Mouse (Mus musculus): Measurements from ENCODE around the gene Slc39a5. TPM values are rescaled to one million over a fixed set of nuclear protein-coding genes. Genes with fewer than 3 reads are reported as not detected.

Slc39a5 gene
- polyA plus RNA-seq, 1 experiment, result 15.2 TPM

DNA sequence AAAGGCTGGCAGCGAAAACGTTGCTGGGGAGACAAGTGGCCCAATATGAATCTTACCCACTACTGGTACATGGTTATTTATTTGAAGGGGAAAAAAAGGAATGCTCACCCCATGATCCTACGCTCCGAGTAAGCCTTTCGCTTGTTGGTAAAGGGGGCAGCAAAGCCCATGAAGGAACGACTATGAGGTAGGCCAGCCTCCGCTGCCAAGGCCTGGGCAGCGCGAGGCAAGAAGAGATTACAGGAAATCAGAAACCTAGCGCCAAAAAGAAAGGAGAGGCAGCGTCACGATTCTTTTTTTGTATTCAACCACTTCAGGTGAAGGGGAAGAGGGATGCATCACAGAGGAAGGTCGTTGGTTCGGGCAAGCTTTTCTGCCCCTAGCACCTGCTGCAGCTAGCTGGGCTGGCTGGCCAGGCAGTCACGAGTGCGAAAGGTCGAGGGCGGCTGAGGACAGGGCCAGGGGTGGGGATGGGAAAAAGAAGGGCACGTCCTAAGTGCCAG, 33.1 kb downstream of the Slc39a5 start:
- peaks cover 2% of the 10 kb centered on the region; the same call in 1 of the 2 replicates for H3K36me3 ChIP-seq (ENCODE audit: control insufficient read depth, insufficient read depth, low read length)
- no peak for DNase-seq (ENCODE audit: low read depth in 1 of 2, low spot score in 2 of 2)
- no peaks in the 10 kb centered on the region; the same call in 1 of the 2 replicates for H3K4me1 ChIP-seq (ENCODE audit: control insufficient read depth, insufficient read depth, insufficient read length)
- no peaks in the 10 kb centered on the region for H3K27me3 ChIP-seq (ENCODE audit: control insufficient read depth, insufficient read depth, low read length)
- 18% methylated on average over 19 of the region's 19 CpGs for WGBS
- peak overlapping the region; percentile 84 for H3K27ac ChIP-seq (ENCODE audit: insufficient read depth, low read length)
- H3K4me3 ChIP-seq (ENCODE audit: extremely low read depth, insufficient read depth, insufficient read length), result peak overlapping the region; percentile 63
- TF ChIP-seq POLR2A (IDR thresholded peaks at IDR 0.05; ENCODE audit: low read depth, low read length) (no peak), CTCF (IDR thresholded peaks at IDR 0.05; ENCODE audit: extremely low read depth, insufficient read depth, insufficient read length, insufficient replicate concordance) (no peak)

GRCm38 (mm10) chr10:128362568-128362967, 38.5 kb downstream of the Slc39a5 start:
- H3K27ac ChIP-seq (ENCODE audit: insufficient read depth, low read length), result no peak overlapping the region
- no peak for DNase-seq (ENCODE audit: low read depth in 1 of 2, low spot score in 2 of 2)
- no peak for TF ChIP-seq CTCF (IDR thresholded peaks at IDR 0.05; ENCODE audit: extremely low read depth, insufficient read depth, insufficient read length, insufficient replicate concordance)
- TF ChIP-seq POLR2A (IDR thresholded peaks at IDR 0.05; ENCODE audit: low read depth, low read length), result no peak
- no peaks in the 10 kb centered on the region; the same call in 1 of the 2 replicates for H3K4me1 ChIP-seq (ENCODE audit: control insufficient read depth, insufficient read depth, insufficient read length)
- H3K36me3 ChIP-seq (ENCODE audit: control insufficient read depth, insufficient read depth, low read length), result peaks cover 22% of the 10 kb centered on the region
- H3K4me3 ChIP-seq (ENCODE audit: extremely low read depth, insufficient read depth, insufficient read length), result no peak overlapping the region
- no peaks in the 10 kb centered on the region for H3K27me3 ChIP-seq (ENCODE audit: control insufficient read depth, insufficient read depth, low read length)
- WGBS, result 69% methylated on average over 3 of the region's 3 CpGs

DNA sequence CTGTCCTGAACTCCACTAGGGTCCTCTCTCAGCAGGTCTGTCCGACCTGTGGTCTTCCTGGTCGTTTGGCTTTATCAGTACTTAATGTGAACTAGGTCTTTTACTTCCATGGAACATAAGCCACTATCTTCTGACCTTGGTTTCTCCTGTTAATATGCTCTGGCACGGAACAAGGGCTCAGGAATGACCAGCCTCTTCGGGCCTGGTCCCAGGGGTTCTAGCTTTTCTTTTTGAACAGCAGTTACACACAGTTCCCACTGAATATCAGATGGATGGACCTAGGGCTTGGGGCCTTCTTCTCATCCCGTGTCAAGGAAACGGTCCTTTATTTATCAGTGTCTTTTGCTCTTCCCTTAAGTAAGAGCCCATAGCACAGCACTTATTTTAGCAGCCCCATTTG, 39.2 kb downstream of the Slc39a5 start:
- Histone ChIP-seq H3K4me1 (ENCODE audit: control insufficient read depth, insufficient read depth, insufficient read length) (no peaks in the 10 kb centered on the region), H3K27me3 (ENCODE audit: control insufficient read depth, insufficient read depth, low read length) (no peaks in the 10 kb centered on the region), H3K27ac (ENCODE audit: insufficient read depth, low read length) (no peak overlapping the region), H3K36me3 (ENCODE audit: control insufficient read depth, insufficient read depth, low read length) (peaks cover 22% of the 10 kb centered on the region), H3K4me3 (ENCODE audit: extremely low read depth, insufficient read depth, insufficient read length) (no peak overlapping the region)
- DNase-seq (ENCODE audit: low read depth in 1 of 2, low spot score in 2 of 2), result no peak
- TF ChIP-seq CTCF (IDR thresholded peaks at IDR 0.05; ENCODE audit: extremely low read depth, insufficient read depth, insufficient read length, insufficient replicate concordance) (no peak), POLR2A (IDR thresholded peaks at IDR 0.05; ENCODE audit: low read depth, low read length) (no peak)
- 95% methylated on average over 6 of the region's 6 CpGs for WGBS

DNA sequence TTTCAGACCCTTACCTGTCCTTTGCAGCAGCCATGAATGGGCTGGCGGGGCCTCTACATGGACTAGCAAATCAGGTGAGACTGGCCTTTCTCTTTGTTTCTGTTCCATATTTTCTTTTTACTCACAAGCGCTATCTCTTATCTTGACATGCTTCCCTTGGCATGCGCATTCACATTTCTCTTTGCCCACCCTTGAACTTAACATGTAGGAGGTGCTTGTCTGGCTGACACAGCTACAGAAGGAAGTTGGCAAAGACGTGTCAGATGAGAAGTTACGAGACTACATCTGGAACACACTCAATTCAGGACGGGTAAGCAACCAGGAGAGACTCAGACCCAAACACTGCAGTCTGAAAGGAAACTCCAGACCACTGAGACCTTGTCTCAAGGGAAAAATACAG, 41.8 kb downstream of the Slc39a5 start:
- no peaks in the 10 kb centered on the region for H3K4me1 ChIP-seq (ENCODE audit: control insufficient read depth, insufficient read depth, insufficient read length)

GRCm38 (mm10) chr10:128358796-128359195, 42.2 kb downstream of the Slc39a5 start:
- DNase-seq (ENCODE audit: low read depth in 1 of 2, low spot score in 2 of 2), result peak in 1 of 2 experiments; percentile 50
- Histone ChIP-seq H3K27ac (ENCODE audit: insufficient read depth, low read length) (no peak overlapping the region), H3K27me3 (ENCODE audit: control insufficient read depth, insufficient read depth, low read length) (no peaks in the 10 kb centered on the region), H3K4me1 (ENCODE audit: control insufficient read depth, insufficient read depth, insufficient read length) (no peaks in the 10 kb centered on the region), H3K4me3 (ENCODE audit: extremely low read depth, insufficient read depth, insufficient read length) (no peak overlapping the region), H3K36me3 (ENCODE audit: control insufficient read depth, insufficient read depth, low read length) (peaks cover 30% of the 10 kb centered on the region)
- TF ChIP-seq CTCF (IDR thresholded peaks at IDR 0.05; ENCODE audit: extremely low read depth, insufficient read depth, insufficient read length, insufficient replicate concordance) (peak; percentile 20; the same call in 1 of the 2 replicates), POLR2A (IDR thresholded peaks at IDR 0.05; ENCODE audit: low read depth, low read length) (no peak)
- WGBS, result 46% methylated on average over 2 of the region's 2 CpGs

More for the DNA sequence above, 41.8 kb downstream of the Slc39a5 start:
- DNase-seq (ENCODE audit: low read depth in 1 of 2, low spot score in 2 of 2), result no peak
- no peak overlapping the region for H3K27ac ChIP-seq (ENCODE audit: insufficient read depth, low read length)
- 79% methylated on average over 6 of the region's 6 CpGs for WGBS
- H3K36me3 ChIP-seq (ENCODE audit: control insufficient read depth, insufficient read depth, low read length), result peaks cover 26% of the 10 kb centered on the region
- TF ChIP-seq CTCF (IDR thresholded peaks at IDR 0.05; ENCODE audit: extremely low read depth, insufficient read depth, insufficient read length, insufficient replicate concordance) (no peak), POLR2A (IDR thresholded peaks at IDR 0.05; ENCODE audit: low read depth, low read length) (no peak)
- H3K4me3 ChIP-seq (ENCODE audit: extremely low read depth, insufficient read depth, insufficient read length), result no peak overlapping the region
- no peaks in the 10 kb centered on the region for H3K27me3 ChIP-seq (ENCODE audit: control insufficient read depth, insufficient read depth, low read length)

GRCm38 (mm10) chr10:128347541-128347940, 53.5 kb downstream of the Slc39a5 start:
- TF ChIP-seq POLR2A (IDR thresholded peaks at IDR 0.05; ENCODE audit: low read depth, low read length), result no peak
- TF ChIP-seq CTCF (IDR thresholded peaks at IDR 0.05; ENCODE audit: extremely low read depth, insufficient read depth, insufficient read length, insufficient replicate concordance), result no peak
- Histone ChIP-seq H3K27ac (ENCODE audit: insufficient read depth, low read length) (no peak overlapping the region), H3K4me3 (ENCODE audit: extremely low read depth, insufficient read depth, insufficient read length) (no peak overlapping the region), H3K27me3 (ENCODE audit: control insufficient read depth, insufficient read depth, low read length) (no peaks in the 10 kb centered on the region), H3K36me3 (ENCODE audit: control insufficient read depth, insufficient read depth, low read length) (peaks cover 19% of the 10 kb centered on the region), H3K4me1 (ENCODE audit: control insufficient read depth, insufficient read depth, insufficient read length) (peaks cover 8% of the 10 kb centered on the region; the same call in 1 of the 2 replicates)
- DNase-seq (ENCODE audit: low read depth in 1 of 2, low spot score in 2 of 2), result no peak
- WGBS, result 93% methylated on average over 8 of the region's 8 CpGs

Other genes starting within 250 kb of the Slc39a5 start
- 30.0 and 37.0 TPM in 2 replicates for gene Rbms2, start 220.9 kb downstream of the Slc39a5 start, polyA plus RNA-seq (2012; rRNA removed)
- 4.7 and 6.6 TPM in 2 replicates for gene Gls2, start 206.8 kb downstream of the Slc39a5 start, polyA plus RNA-seq (2012; rRNA removed)
- gene Spryd4, start 189.4 kb downstream of the Slc39a5 start, polyA plus RNA-seq (2012; rRNA removed), result 6.0 and 7.6 TPM in 2 replicates
- 0.08 TPM in 1 of 2 replicates, not detected in the other for gene Mip, start 175.4 kb downstream of the Slc39a5 start, polyA plus RNA-seq (2012; rRNA removed)
- 4.8 and 6.7 TPM in 2 replicates for gene Timeless, start 169.2 kb downstream of the Slc39a5 start, polyA plus RNA-seq (2012; rRNA removed)
- 0.06 and 0.20 TPM in 2 replicates for gene Apon, start 147.1 kb downstream of the Slc39a5 start, polyA plus RNA-seq (2012; rRNA removed)
- gene Apof, start 132.6 kb downstream of the Slc39a5 start, polyA plus RNA-seq (2012; rRNA removed), result 1.0 and 1.4 TPM in 2 replicates
- gene Stat2, start 130.7 kb downstream of the Slc39a5 start, polyA plus RNA-seq (2012; rRNA removed), result 34.6 and 42.1 TPM in 2 replicates
- gene Il23a, start 102.5 kb downstream of the Slc39a5 start, polyA plus RNA-seq (2012; rRNA removed), result not detected in 2 replicates
- gene Pan2, start 97.9 kb downstream of the Slc39a5 start, polyA plus RNA-seq (2012; rRNA removed), result 25.7 and 30.6 TPM in 2 replicates
- 15.9 and 17.2 TPM in 2 replicates for gene Cnpy2, start 78.8 kb downstream of the Slc39a5 start, polyA plus RNA-seq (2012; rRNA removed)
- gene Cs, start 63.5 kb downstream of the Slc39a5 start, polyA plus RNA-seq (2012; rRNA removed), result 70.4 and 89.2 TPM in 2 replicates
- 32.1 and 63.8 TPM in 2 replicates for gene Coq10a, start 32.2 kb downstream of the Slc39a5 start, polyA plus RNA-seq (2012; rRNA removed)
- gene Ankrd52, start 24.1 kb downstream of the Slc39a5 start, polyA plus RNA-seq (2012; rRNA removed), result 31.1 and 36.9 TPM in 2 replicates
- gene Nabp2, start 10.3 kb upstream of the Slc39a5 start, polyA plus RNA-seq (2012; rRNA removed), result 19.8 and 21.2 TPM in 2 replicates
- gene Rnf41, start 10.4 kb upstream of the Slc39a5 start, polyA plus RNA-seq (2012; rRNA removed), result 24.1 and 29.4 TPM in 2 replicates
- gene Smarcc2, start 58.0 kb upstream of the Slc39a5 start, polyA plus RNA-seq (2012; rRNA removed), result 67.8 and 84.5 TPM in 2 replicates
- gene Myl6, start 92.9 kb upstream of the Slc39a5 start, polyA plus RNA-seq (2012; rRNA removed), result 376 and 451 TPM in 2 replicates
- gene Myl6b, start 97.5 kb upstream of the Slc39a5 start, polyA plus RNA-seq (2012; rRNA removed), result 0.67 and 1.1 TPM in 2 replicates
- gene Esyt1, start 124.6 kb upstream of the Slc39a5 start, polyA plus RNA-seq (2012; rRNA removed), result 121 and 148 TPM in 2 replicates
- 17.4 and 19.9 TPM in 2 replicates for gene Zc3h10, start 146.5 kb upstream of the Slc39a5 start, polyA plus RNA-seq (2012; rRNA removed)
- 2,135 and 2,270 TPM in 2 replicates for gene Rpl41, start 148.1 kb upstream of the Slc39a5 start, polyA plus RNA-seq (2012; rRNA removed)
- 16.8 and 18.9 TPM in 2 replicates for gene Pa2g4, start 164.8 kb upstream of the Slc39a5 start, polyA plus RNA-seq (2012; rRNA removed)
- 1.6 TPM in 2 replicates for gene Erbb3, start 188.4 kb upstream of the Slc39a5 start, polyA plus RNA-seq (2012; rRNA removed)
- gene Rps26, start 225.5 kb upstream of the Slc39a5 start, polyA plus RNA-seq (2012; rRNA removed), result 929 and 934 TPM in 2 replicates
- 1.1 and 1.7 TPM in 2 replicates for gene Ikzf4, start 244.8 kb upstream of the Slc39a5 start, polyA plus RNA-seq (2012; rRNA removed)

Data from spleen, adult 2 months (tissue).